Mouse (Mus musculus) frontal cortex, postnatal 14 days (tissue): ENCODE measurements around the gene 4930415L06Rik.

Experiments used
- DNase-seq, 2 experiments: peaks; one replicate each; pipeline ENCODE4 v3.0.0; 2022; ENCODE audit warnings: low spot score in 2 of 2

Gene 4930415L06Rik

DNA sequence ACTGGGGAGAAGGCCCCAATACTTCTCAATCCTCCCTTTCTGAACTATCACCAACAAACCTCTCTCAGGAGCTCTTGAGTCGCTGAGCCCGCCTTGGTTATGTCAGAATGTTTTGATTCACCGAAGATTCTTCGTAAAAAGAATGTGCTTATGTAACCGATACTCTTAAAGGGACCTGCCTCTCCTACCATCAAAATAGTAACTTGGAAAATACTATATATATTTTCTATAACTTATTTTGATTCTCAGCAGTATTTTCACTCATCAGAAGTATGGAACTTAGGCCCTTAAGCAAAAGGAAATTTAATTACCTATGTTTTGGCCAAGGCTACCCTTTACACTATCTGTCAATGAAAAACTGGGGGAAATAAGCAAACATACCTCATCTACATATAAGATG lies at the start of gene 4930415L06Rik:
Gene 4930415L06Rik (minus strand): TSS at position 101 of the 400 bp plus-strand sequence.
- no peak for DNase-seq

- no peak for DNase-seq
Measured at GRCm38 (mm10) chrX:89978621-89979020, 46.0 kb upstream of the 4930415L06Rik start.

GRCm38 (mm10) chrX:89904871-89905270 lies 27.8 kb downstream of the 4930415L06Rik start:
- DNase-seq: no peak
